Mouse (Mus musculus) forebrain, embryonic 10.5 days (tissue): ENCODE data around the gene Irf9. TPM values are rescaled to one million over a fixed set of nuclear protein-coding genes. Genes with fewer than 3 reads are reported as not detected.

ENCODE experiments used
- DNase-seq: peaks from one replicate; pipeline ENCODE4 v3.0.0-alpha.2; 2017; ENCODE audit warnings: low spot score; ENCODE audit errors: extremely low spot score
- H3K27ac ChIP-seq: fragments of 300-500 bp; sonication (generic); 2 replicates; pipeline ENCODE4 v1.5.1; 2016; ENCODE audit warnings: mild to moderate bottlenecking
- H3K27me3 ChIP-seq: fragments of 300-500 bp; sonication (generic); 2 replicates; pipeline ENCODE4 v1.6.1; 2016; ENCODE audit warnings: mild to moderate bottlenecking; ENCODE audit not compliant: poor library complexity, severe bottlenecking
- H3K36me3 ChIP-seq: fragments of 300-500 bp; sonication (generic); replicated peaks from 2 replicates; pipeline ENCODE4 v1.6.1; 2016; ENCODE audit warnings: mild to moderate bottlenecking, moderate library complexity
- H3K4me1 ChIP-seq: fragments of 300-500 bp; sonication (generic); 2 replicates; pipeline ENCODE4 v1.6.1; 2016
- H3K4me3 ChIP-seq: fragments of 300-500 bp; sonication (generic); 2 replicates; pipeline ENCODE4 v1.5.1; 2016; ENCODE audit warnings: mild to moderate bottlenecking, moderate library complexity
- H3K9me3 ChIP-seq: fragments of 300-500 bp; sonication (generic); 2 replicates; pipeline ENCODE4 v1.6.1; 2016; ENCODE audit warnings: mild to moderate bottlenecking, moderate library complexity
- WGBS: fragments of 180-500 bp; shearing (Covaris S2); methylation state at CpG from one replicate; pipeline ENCODE4 v1.1.7; 2016; 5-methylcytosine and 5-hydroxymethylcytosine counted together
- polyA plus RNA-seq: library from polyadenylated mRNA; unstranded; fragments of >200 nt; fragmentation: Nextera tagmentation; extraction: Ambion mirVana; gene quantifications from 2 replicates; pipeline ENCODE4 v1.2.1, GENCODE M21; 2016

Gene Irf9
- polyA plus RNA-seq, 1 experiment from 2014 or later, result 7.3 TPM

GRCm38 (mm10) chr14:55605743-55606459 is 2.5 kb downstream of the Irf9 start:
- no peak for DNase-seq
- H3K36me3 ChIP-seq, result peaks cover 89% of the 10 kb centered on the region
- H3K4me1 ChIP-seq, result peaks cover 15% of the 10 kb centered on the region
- 96% methylated on average over 16 of the region's 16 CpGs for WGBS
- H3K9me3 ChIP-seq, result no peaks in the 10 kb centered on the region
- no peak overlapping the region for H3K4me3 ChIP-seq
- H3K27ac ChIP-seq, result no peak overlapping the region
- no peaks in the 10 kb centered on the region for H3K27me3 ChIP-seq

- no peak overlapping the region for H3K4me3 ChIP-seq
- DNase-seq, result no peak
- WGBS, result 91% methylated on average over 6 of the region's 6 CpGs
- H3K4me1 ChIP-seq, result peaks cover 14% of the 10 kb centered on the region
- H3K27ac ChIP-seq, result no peak overlapping the region
- no peaks in the 10 kb centered on the region for H3K9me3 ChIP-seq
- no peaks in the 10 kb centered on the region for H3K27me3 ChIP-seq
- peaks cover 65% of the 10 kb centered on the region for H3K36me3 ChIP-seq
Measured at GRCm38 (mm10) chr14:55608339-55608738, 5.0 kb downstream of the Irf9 start.

- H3K27ac ChIP-seq, result no peak overlapping the region
- DNase-seq, result no peak
- H3K27me3 ChIP-seq, result peaks cover 4% of the 10 kb centered on the region; the same call in 1 of the 2 replicates
- no peak overlapping the region for H3K4me3 ChIP-seq
- H3K4me1 ChIP-seq, result peaks cover 12% of the 10 kb centered on the region
- 84% methylated on average over 6 of the region's 6 CpGs for WGBS
- peaks cover 22% of the 10 kb centered on the region for H3K36me3 ChIP-seq
- no peaks in the 10 kb centered on the region for H3K9me3 ChIP-seq
Measured at GRCm38 (mm10) chr14:55613346-55613745, 10.0 kb downstream of the Irf9 start.

GRCm38 (mm10) chr14:55614565-55615178 is 11.3 kb downstream of the Irf9 start:
- Histone ChIP-seq H3K27me3 (peaks cover 13% of the 10 kb centered on the region), H3K4me3 (no peak overlapping the region), H3K27ac (no peak overlapping the region), H3K9me3 (no peaks in the 10 kb centered on the region), H3K4me1 (peaks cover 20% of the 10 kb centered on the region), H3K36me3 (peaks cover 9% of the 10 kb centered on the region)
- no peak for DNase-seq
- WGBS, result 82% methylated on average over 7 of the region's 7 CpGs

GRCm38 (mm10) chr14:55615876-55616275 is 12.5 kb downstream of the Irf9 start:
- WGBS, result 50% methylated on average over 2 of the region's 2 CpGs
- peaks cover 20% of the 10 kb centered on the region for H3K4me1 ChIP-seq
- DNase-seq, result no peak

GRCm38 (mm10) chr14:55616844-55617243 is 13.5 kb downstream of the Irf9 start:
- no peak overlapping the region for H3K27ac ChIP-seq
- no peak overlapping the region for H3K4me3 ChIP-seq
- no peaks in the 10 kb centered on the region for H3K9me3 ChIP-seq
- no peaks in the 10 kb centered on the region for H3K36me3 ChIP-seq
- peaks cover 20% of the 10 kb centered on the region for H3K4me1 ChIP-seq
- no peak for DNase-seq
- peaks cover 13% of the 10 kb centered on the region for H3K27me3 ChIP-seq
- WGBS, result 89% methylated on average over 2 of the region's 2 CpGs

More at GRCm38 (mm10) chr14:55615876-55616275, 12.5 kb downstream of the Irf9 start:
- Histone ChIP-seq H3K36me3 (no peaks in the 10 kb centered on the region), H3K4me3 (no peak overlapping the region), H3K27me3 (peaks cover 13% of the 10 kb centered on the region), H3K27ac (no peak overlapping the region), H3K9me3 (no peaks in the 10 kb centered on the region)

- Histone ChIP-seq H3K4me3 (peak within 1 kb of the TSS; percentile 36), H3K27me3 (peaks cover 13% of the 10 kb centered on the region), H3K4me1 (peaks cover 20% of the 10 kb centered on the region), H3K27ac (peak within 1 kb of the TSS; percentile 42; the same call in 1 of the 2 replicates), H3K9me3 (no peaks in the 10 kb centered on the region), H3K36me3 (no peaks in the 10 kb centered on the region; the same call in 1 of the 2 replicates)
- peak; percentile 63 for DNase-seq
- 28% methylated on average over 21 of the region's 21 CpGs for WGBS
Measured at GRCm38 (mm10) chr14:55617822-55618221, 14.5 kb downstream of the Irf9 start, which contains the start of gene Rec8. TSS of gene Rec8 (plus strand) at chr14:55618037.

GRCm38 (mm10) chr14:55618486-55619195 is 15.3 kb downstream of the Irf9 start:
- Histone ChIP-seq H3K27me3 (peaks cover 13% of the 10 kb centered on the region), H3K4me3 (peak overlapping the region; percentile 36), H3K27ac (0 out of 2 replicates have a peak overlapping the region, but pooled peaks have one; percentile 42), H3K36me3 (peaks cover 6% of the 10 kb centered on the region), H3K9me3 (no peaks in the 10 kb centered on the region), H3K4me1 (peaks cover 20% of the 10 kb centered on the region)
- 59% methylated on average over 22 of the region's 22 CpGs for WGBS
- no peak for DNase-seq

GRCm38 (mm10) chr14:55628077-55628827 is 24.9 kb downstream of the Irf9 start:
- H3K27ac ChIP-seq, result no peak overlapping the region
- H3K36me3 ChIP-seq, result peaks cover 100% of the 10 kb centered on the region
- WGBS, result 93% methylated on average over 27 of the region's 27 CpGs
- no peaks in the 10 kb centered on the region for H3K9me3 ChIP-seq
- no peaks in the 10 kb centered on the region for H3K4me1 ChIP-seq
- no peak overlapping the region for H3K4me3 ChIP-seq
- no peaks in the 10 kb centered on the region for H3K27me3 ChIP-seq
- DNase-seq, result no peak

GRCm38 (mm10) chr14:55629312-55629711 is 25.9 kb downstream of the Irf9 start:
- Histone ChIP-seq H3K4me1 (peaks cover 5% of the 10 kb centered on the region), H3K36me3 (peaks cover 100% of the 10 kb centered on the region), H3K27ac (no peak overlapping the region), H3K9me3 (no peaks in the 10 kb centered on the region), H3K4me3 (no peak overlapping the region), H3K27me3 (no peaks in the 10 kb centered on the region)
- no peak for DNase-seq
- 59% methylated on average over 5 of the region's 5 CpGs for WGBS

GRCm38 (mm10) chr14:55634874-55635522 is 31.6 kb downstream of the Irf9 start:
- H3K27me3 ChIP-seq, result no peaks in the 10 kb centered on the region
- peak overlapping the region; percentile 88 for H3K27ac ChIP-seq
- H3K36me3 ChIP-seq, result peaks cover 85% of the 10 kb centered on the region
- peak overlapping the region; percentile 79 for H3K4me3 ChIP-seq
- DNase-seq, result peak; percentile 36
- H3K9me3 ChIP-seq, result no peaks in the 10 kb centered on the region
- WGBS, result 3% methylated on average over 23 of the region's 23 CpGs
- peaks cover 25% of the 10 kb centered on the region for H3K4me1 ChIP-seq

GRCm38 (mm10) chr14:55635523-55636007 is 32.2 kb downstream of the Irf9 start, which contains the start of gene Ipo4:
TSS of gene Ipo4 (minus strand) at chr14:55635957.
- DNase-seq, result peak; percentile 91
- H3K9me3 ChIP-seq, result no peaks in the 10 kb centered on the region
- H3K36me3 ChIP-seq, result peaks cover 85% of the 10 kb centered on the region
- peaks cover 25% of the 10 kb centered on the region for H3K4me1 ChIP-seq
- peak within 1 kb of the TSS; percentile 88 for H3K27ac ChIP-seq
- no peaks in the 10 kb centered on the region for H3K27me3 ChIP-seq
- 3% methylated on average over 33 of the region's 33 CpGs for WGBS
- H3K4me3 ChIP-seq, result peak within 1 kb of the TSS; percentile 79
